Mouse (Mus musculus) lung, postnatal 25 days (tissue): ENCODE results near the gene Cpne4.
A peak's percentile ranks its signal among the peaks of the same experiment; 100 is the strongest.

Source experiments
- DNase-seq: peaks from one replicate; pipeline ENCODE4 v3.0.0; 2022; ENCODE audit warnings: low spot score

Gene Cpne4

GRCm38 (mm10) chr9:104687051-104687450 lies 140.0 kb downstream of the Cpne4 start:
- no peak for DNase-seq

GRCm38 (mm10) chr9:104693145-104693544 lies 146.1 kb downstream of the Cpne4 start:
- no peak for DNase-seq

GRCm38 (mm10) chr9:104710831-104711230 lies 163.7 kb downstream of the Cpne4 start:
- DNase-seq = no peak

- no peak for DNase-seq
Measured at GRCm38 (mm10) chr9:104725311-104725710, 178.2 kb downstream of the Cpne4 start.

- no peak for DNase-seq
Measured at GRCm38 (mm10) chr9:104742661-104743380, 195.7 kb downstream of the Cpne4 start.

GRCm38 (mm10) chr9:104755519-104755918 lies 208.4 kb downstream of the Cpne4 start:
- no peak for DNase-seq

GRCm38 (mm10) chr9:104760031-104760430 lies 212.9 kb downstream of the Cpne4 start:
- no peak for DNase-seq

GRCm38 (mm10) chr9:104776198-104776815 lies 229.2 kb downstream of the Cpne4 start:
- no peak for DNase-seq

GRCm38 (mm10) chr9:104777135-104777534 lies 230.0 kb downstream of the Cpne4 start:
- DNase-seq = no peak

GRCm38 (mm10) chr9:104777780-104778179 lies 230.7 kb downstream of the Cpne4 start:
- DNase-seq = no peak

GRCm38 (mm10) chr9:104796601-104797000 lies 249.5 kb downstream of the Cpne4 start:
- DNase-seq = no peak

- no peak for DNase-seq
Measured at GRCm38 (mm10) chr9:104804776-104805175, 257.7 kb downstream of the Cpne4 start.

- no peak for DNase-seq
Measured at GRCm38 (mm10) chr9:104814681-104815080, 267.6 kb downstream of the Cpne4 start.

GRCm38 (mm10) chr9:104828646-104829045 lies 281.6 kb downstream of the Cpne4 start:
- no peak for DNase-seq

GRCm38 (mm10) chr9:104832934-104833539 lies 286.0 kb downstream of the Cpne4 start:
- DNase-seq = no peak

GRCm38 (mm10) chr9:104837931-104838330 lies 290.8 kb downstream of the Cpne4 start:
- DNase-seq = no peak

- DNase-seq = no peak
Measured at GRCm38 (mm10) chr9:104841278-104841677, 294.2 kb downstream of the Cpne4 start.

- DNase-seq = no peak
Measured at GRCm38 (mm10) chr9:104845226-104845930, 298.3 kb downstream of the Cpne4 start.

- DNase-seq = no peak
Measured at GRCm38 (mm10) chr9:104853701-104854100, 306.6 kb downstream of the Cpne4 start.

- peak; percentile 36 for DNase-seq
Measured at GRCm38 (mm10) chr9:104854245-104854921, 307.3 kb downstream of the Cpne4 start.

- DNase-seq = no peak
Measured at GRCm38 (mm10) chr9:104865830-104866229, 318.7 kb downstream of the Cpne4 start.

- no peak for DNase-seq
Measured at GRCm38 (mm10) chr9:104872586-104872985, 325.5 kb downstream of the Cpne4 start.
